Mouse (Mus musculus): ENCODE results near the gene Pdlim5.

Pdlim5 gene

DNA sequence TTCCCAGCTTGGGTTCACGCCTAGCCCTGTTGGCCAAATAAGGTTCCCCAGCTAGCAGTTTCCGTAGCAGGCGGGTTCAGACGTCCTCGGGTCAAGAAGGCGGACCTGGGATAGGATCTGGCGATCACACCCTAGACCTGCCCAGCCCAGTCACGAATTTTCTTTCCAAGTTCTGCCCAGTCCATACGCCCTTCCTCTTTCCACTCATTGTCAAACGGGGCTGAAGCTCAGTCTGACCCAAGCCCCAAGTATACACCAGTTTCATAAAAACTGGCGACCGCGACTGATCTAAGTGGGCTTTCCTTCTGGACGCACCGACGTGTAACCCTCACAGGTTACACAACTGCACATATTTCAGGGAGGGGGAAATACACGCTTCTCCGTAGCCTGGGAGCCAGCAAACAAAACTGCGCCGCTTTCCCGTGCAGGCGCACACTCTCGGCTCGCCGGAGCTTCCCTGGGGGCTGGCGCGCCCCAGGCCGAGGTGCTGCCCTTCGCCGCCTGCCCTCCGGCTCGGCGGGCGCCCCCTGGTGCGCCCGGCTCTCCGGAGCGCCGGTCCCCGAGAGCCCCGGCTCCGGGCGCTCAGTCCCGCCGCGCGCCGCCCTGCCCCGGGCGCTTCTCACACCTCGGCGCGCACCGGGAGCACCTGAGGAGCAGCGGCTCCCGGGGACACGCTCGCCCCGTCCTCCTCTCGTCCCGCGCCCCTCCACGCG, 544 bp downstream of the Pdlim5 start:
- DNase-seq (ENCODE audit: low read depth): peak; percentile 94

GRCm38 (mm10) chr3:142394000-142394411, 1.5 kb downstream of the Pdlim5 start:
- peak; percentile 44 for DNase-seq (ENCODE audit: low read depth)

DNA sequence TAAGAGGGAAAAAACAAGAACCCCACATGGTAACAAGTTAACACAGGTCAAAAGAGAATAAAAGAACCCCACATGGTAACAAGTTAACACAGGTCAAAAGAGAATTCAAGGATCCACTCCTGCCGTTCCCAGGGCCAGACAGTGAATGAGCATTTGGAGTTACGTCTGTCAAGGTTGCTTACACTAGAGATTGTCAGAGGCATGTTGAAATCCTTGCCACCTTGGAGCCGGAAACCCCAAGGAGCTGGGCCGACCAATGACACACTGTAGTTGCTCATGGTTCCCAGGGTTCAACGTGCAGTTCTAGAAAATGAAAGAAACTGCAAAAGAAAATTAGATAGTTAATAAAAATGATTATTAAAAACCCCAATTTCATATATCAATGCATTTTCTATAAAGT, 4.0 kb downstream of the Pdlim5 start:
- no peak for DNase-seq (ENCODE audit: low read depth)

- no peak for DNase-seq (ENCODE audit: low read depth)
These were observed 5.2 kb downstream of the Pdlim5 start for GRCm38 (mm10) chr3:142390288-142390687.

- no peak for DNase-seq (ENCODE audit: low read depth)
These were observed 7.3 kb downstream of the Pdlim5 start for GRCm38 (mm10) chr3:142388189-142388588.

GRCm38 (mm10) chr3:142386505-142386904, 9.0 kb downstream of the Pdlim5 start:
- DNase-seq (ENCODE audit: low read depth): no peak

- DNase-seq (ENCODE audit: low read depth): no peak
These were observed 9.8 kb downstream of the Pdlim5 start for GRCm38 (mm10) chr3:142385690-142386089.

DNA sequence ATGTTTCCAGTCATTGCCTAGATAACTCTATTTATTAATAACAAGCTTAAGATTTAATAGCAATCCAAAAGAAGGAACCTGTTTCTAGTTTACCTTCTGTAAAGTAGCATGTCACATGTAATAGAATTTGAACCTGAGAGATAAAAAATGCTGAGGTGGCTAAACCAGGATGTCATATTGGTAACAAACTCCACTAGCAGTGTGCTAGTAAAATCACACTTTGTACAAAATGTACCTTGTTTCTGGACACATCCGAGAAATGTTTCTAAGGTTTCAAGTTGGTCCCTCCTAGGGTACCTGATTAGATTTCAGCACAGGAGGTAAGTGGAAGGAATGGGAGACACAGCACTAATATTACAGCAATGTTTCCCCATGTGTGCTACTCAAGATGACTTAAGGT, 18.9 kb downstream of the Pdlim5 start:
- DNase-seq (ENCODE audit: low read depth): no peak

DNA sequence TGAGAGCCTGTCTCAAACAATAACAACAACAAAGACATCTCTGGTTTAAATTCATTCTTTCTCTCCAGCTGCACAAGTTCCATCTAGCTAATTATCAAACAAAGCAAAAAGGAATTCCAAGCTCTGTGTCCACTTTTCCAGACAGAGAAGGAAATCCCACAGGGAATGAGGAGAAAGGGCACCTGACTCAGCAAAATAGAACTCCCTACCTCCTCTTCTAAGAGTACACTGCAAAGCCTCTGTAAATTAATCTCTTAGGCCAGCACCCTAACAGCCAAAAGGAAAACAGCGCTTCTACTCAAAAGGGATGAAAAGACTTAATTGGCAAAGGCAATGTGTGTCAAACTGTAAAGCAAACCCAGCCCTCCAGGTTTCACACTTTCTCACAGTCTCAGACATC, 20.4 kb downstream of the Pdlim5 start:
- no peak for DNase-seq (ENCODE audit: low read depth)

DNA sequence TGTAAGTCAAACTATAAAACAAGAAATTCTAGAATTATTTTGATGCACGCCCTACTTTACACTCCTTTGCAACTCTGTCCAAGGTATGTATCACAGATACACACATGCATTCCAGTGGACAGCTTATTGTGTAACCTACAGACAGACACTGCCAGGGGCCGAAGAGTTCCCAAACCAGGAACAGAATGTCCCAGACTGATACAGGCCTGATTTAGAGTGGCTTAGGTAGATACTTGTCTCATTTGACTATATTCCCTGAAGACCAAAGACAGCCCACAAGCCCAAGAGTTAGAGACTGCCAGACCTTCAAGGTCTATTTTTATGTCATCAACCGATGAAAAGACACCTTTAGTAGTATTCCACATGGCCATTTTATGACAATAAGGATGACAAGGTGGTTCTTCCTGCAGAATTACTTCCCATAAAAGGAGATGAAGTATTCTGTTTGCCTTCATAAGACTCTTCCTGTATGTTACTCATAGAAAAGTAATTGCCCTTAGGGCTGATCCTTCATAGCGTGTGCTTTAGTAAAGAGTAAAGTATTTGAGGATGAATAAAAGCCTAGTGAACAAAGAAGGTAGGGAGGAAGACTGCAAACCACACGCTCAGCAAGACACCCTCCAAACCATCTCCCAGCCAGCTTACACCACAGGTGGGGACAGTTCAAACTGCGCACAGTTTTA, 22.9 kb downstream of the Pdlim5 start:
- DNase-seq (ENCODE audit: low read depth): no peak

DNA sequence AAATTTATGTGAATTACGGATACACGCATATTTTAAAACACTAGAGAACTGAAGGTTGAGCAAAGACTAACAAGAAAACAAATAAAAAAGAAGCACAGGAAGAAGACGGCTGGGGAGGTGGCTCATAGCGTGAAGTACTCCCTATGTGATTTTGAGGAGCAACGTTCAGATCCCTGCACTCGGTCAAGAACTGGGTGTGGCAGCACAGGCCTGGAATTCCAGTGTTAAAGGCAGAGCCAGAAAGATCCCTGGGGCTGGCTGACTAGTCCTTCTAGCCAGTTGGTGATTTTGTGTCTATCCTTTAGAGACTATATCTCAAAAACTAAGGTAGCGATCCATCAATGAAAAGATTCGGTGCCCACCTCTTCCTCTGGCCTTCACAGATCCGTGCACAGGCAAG, 27.1 kb downstream of the Pdlim5 start:
- no peak for DNase-seq (ENCODE audit: low read depth)

DNA sequence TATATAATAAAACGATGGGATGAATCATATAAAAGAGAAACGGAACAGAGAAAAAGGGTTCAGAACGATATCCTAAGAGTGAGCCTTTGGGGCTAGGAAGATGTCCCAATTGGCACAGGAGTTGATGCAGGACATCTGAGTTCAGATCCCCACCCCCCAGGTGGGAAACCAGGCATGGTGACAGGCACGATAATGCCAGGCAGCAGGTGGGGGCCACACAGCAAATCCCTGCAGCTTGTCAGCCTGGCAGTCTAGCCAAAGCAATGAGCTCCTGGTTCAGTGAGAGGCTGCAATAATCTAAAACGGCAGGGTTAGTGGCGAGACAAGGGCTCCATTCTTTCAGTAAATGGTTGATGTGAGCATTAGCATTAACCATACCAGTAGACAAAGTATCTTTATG, 33.4 kb downstream of the Pdlim5 start:
- no peak for DNase-seq (ENCODE audit: low read depth)

- DNase-seq (ENCODE audit: low read depth): peak; percentile 76
These were observed 36.5 kb downstream of the Pdlim5 start for GRCm38 (mm10) chr3:142358951-142359350.

DNA sequence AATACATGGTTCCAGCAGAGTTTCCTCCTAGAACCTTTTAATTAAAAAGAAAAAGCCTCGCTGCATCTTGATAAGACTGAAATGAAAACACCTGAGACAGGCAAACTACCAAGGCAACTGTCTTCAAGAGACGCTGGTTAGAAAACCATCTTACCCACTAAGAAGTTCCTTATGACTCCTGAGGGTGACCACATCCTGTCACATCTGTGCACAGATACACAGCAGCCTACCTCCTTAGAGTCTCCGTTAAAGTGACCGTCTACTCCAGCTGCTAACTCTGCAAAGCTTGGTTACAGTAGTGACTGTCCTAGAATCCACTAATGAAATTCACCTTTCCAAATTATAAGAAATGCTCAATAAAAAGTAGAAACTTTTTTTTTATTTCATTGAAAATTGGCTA, 38.8 kb downstream of the Pdlim5 start:
- DNase-seq (ENCODE audit: low read depth): peak; percentile 79

DNA sequence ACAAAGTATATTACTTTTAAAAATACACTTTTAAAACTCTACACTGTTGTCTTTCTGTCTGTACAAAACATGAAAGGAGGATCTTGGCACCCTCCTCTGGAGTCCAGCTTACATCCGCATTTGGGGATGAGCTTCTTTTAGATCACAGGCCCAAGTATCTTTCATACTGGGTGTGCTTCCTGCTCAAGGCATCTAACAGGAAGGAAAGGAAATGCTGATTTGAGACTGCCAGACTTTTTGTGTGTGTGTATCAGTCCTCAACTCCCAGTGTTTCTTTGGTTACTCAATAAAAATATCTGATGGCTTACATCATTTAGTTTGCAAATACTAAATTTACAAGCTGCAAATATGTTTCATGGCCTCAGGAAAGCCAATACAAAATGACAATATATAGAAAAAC, 42.3 kb downstream of the Pdlim5 start:
- peak; percentile 57 for DNase-seq (ENCODE audit: low read depth)

DNA sequence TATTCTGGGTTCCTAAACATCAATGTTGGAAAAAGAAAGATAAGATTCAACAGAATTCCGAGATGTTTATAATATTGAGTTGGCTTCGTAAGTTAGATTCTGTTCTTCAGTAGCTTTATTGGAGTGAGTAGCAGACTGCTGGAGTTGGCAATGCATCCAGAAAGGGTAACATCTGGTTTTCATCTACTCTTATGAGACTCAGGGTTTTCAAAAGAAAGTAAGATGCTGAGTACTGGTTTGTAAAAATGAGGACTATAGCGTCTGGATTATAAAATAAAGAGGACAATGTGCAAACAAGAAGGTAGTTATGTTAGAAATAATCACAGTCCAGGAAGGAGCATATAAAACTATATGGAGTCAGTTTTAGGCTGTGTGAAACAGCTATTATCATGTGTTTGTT, 45.0 kb downstream of the Pdlim5 start:
- no peak for DNase-seq (ENCODE audit: low read depth)

GRCm38 (mm10) chr3:142348816-142349631, 46.5 kb downstream of the Pdlim5 start:
- DNase-seq (ENCODE audit: low read depth): no peak

DNA sequence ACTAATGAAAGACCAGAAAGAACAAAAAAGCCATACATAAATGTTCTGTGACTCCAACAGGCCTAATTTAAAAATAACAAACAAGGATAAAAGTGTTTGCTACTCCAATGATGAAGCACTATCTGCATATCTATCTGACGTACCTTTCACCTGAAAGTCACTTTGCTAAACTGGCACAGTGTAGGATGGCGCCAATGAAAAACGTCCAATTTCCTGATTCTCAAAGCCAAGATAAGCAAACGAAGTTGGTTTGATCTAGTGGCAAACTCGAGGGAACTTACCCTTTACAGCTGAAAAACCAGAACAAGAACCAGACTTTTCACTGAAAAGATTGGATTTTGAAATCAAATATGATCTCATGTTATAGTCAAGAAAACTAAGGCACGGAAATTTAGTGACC, 49.2 kb downstream of the Pdlim5 start:
- no peak for DNase-seq (ENCODE audit: low read depth)

- DNase-seq (ENCODE audit: low read depth): peak; percentile 81
These were observed 50.0 kb downstream of the Pdlim5 start for GRCm38 (mm10) chr3:142345235-142346125.

DNA sequence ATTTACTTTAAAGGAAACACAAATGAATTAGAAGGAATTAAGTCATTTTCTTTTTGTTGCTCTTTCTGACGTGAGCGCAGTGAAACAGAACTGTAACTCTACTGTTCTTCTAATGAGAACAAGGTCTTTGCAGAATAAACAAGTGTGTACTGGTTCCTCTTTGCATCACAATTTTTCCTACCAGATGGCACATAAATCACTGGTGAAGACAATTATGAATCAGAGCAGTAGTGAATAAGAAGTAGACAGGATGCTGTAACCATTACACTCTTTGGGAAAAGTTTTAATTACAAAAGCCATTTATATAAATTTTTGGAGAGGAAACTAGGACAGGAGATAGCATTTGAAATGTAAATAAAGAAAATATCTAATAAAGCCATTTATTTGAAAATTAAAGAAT, 51.7 kb downstream of the Pdlim5 start:
- no peak for DNase-seq (ENCODE audit: low read depth)

DNA sequence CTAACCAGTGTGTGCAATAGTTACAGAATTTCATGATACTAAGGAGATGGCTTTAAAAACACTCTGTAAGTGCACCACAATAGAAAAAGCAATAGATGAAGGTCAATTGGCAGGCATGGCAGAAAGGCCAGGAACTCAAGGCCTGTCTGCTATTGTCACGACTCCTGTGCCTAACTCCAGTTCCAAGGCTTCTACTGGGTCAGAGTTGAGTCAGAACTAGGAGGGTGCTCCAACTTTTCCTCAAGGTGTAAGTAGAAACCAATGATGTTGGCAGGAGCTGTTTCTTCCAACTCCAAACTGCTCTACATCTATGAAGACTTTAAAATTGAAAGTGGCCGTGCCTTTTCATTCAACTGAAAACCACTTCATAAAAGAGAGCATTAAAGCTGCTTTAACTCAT, 54.8 kb downstream of the Pdlim5 start:
- DNase-seq (ENCODE audit: low read depth): no peak

All from 416B (cell line).